Comparison of ENCODE assay signal across 8 mouse cellular contexts in the genomic region with DNA sequence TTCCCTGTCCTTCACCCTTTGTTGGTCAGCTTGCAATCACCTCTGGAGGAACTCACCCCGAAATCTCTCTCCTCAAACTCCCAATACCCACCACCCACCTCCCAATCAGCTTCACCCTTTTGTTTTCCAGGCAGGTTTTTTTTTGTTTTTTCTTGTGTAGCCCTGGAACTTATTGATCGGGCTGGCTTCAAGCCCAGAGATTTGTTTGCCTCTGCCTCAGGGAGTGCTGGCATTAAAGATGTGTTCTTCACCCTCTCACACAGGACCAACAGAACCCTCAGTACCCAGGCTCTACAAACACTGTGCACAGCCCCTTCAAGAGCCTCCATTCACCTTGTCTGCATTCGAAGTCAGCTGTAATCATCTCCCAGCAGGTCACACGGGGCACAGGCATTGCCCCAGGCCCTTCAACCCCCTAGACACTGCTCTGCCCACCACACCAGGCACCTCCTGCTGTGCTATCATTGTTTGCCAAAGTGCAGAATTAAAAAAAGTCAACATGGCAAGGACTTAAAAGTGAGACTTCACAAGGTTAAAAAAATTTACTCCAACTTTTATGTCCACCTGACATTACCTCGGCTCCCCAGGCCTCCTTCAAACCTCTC. TPM values are rescaled to one million over a fixed set of nuclear protein-coding genes. Genes with fewer than 3 reads are reported as not detected.
A peak's percentile ranks its signal among the peaks of the same experiment; 100 is the strongest.
DNase-seq lines count a peak whose midpoint lies in the region; ATAC-seq and TF ChIP-seq lines count a peak whose summit lies in the region.

No protein-coding gene starts in this region.

- no peak for ATAC-seq in forebrain, embryonic 15.5 days (replicated peaks)
- no peak for ATAC-seq in liver, embryonic 13.5 days (ENCODE audit: low read depth)

- TF ChIP-seq EP300 in CH12.LX (IDR thresholded peaks at IDR 0.05; ENCODE audit: low read length) = no peak

- peak; percentile 2; the same call in 1 of the 2 replicates for TF ChIP-seq POLR2A in CH12.LX (IDR thresholded peaks at IDR 0.05; ENCODE audit: low read depth, low read length)

- H3K27ac ChIP-seq in CH12.LX (ENCODE audit: insufficient read depth, low read depth) = peak overlapping the region; percentile 26; the same call in 1 of the 2 replicates
- H3K27ac ChIP-seq in forebrain, embryonic 15.5 days (replicated peaks) = peak overlapping the region; percentile 3; the same call in 1 of the 2 replicates
- H3K27ac ChIP-seq in liver, embryonic 13.5 days = peak overlapping the region; percentile 92

- H3K4me2 ChIP-seq in CH12.LX (ENCODE audit: insufficient read depth, low read depth, poor library complexity, severe bottlenecking) = peak overlapping the region; percentile 63
- peak overlapping the region; percentile 74 for H3K4me2 ChIP-seq in forebrain, embryonic 15.5 days (replicated peaks)
- H3K4me2 ChIP-seq in liver, embryonic 13.5 days = peak overlapping the region; percentile 96

- peaks cover 29% of the 10 kb centered on the region for H3K79me2 ChIP-seq in CH12.LX (replicated peaks; ENCODE audit: control insufficient read depth, extremely low read depth, insufficient read depth, poor library complexity, severe bottlenecking)

- in situ Hi-C loops in CH12.LX (cut with MboI; ENCODE audit: low pct_ligation_motif_present, low pct_unique_long_range_greater_than_20kb, low sequenced_read_pairs) = no loop called here

- peaks cover 10 to 41% of the 10 kb centered on the region in 2 experiments for H3K4me1 ChIP-seq in CH12.LX (ENCODE audit: control insufficient read depth in 1 of 2, insufficient read depth in 2 of 2)
- H3K4me1 ChIP-seq in forebrain, embryonic 15.5 days = peaks cover 67% of the 10 kb centered on the region
- peaks cover 74% of the 10 kb centered on the region for H3K4me1 ChIP-seq in liver, embryonic 13.5 days (replicated peaks)

- H3K9me3 ChIP-seq in CH12.LX (replicated peaks; ENCODE audit: low read length) = no peaks in the 10 kb centered on the region
- no peaks in the 10 kb centered on the region for H3K9me3 ChIP-seq in forebrain, embryonic 15.5 days
- no peaks in the 10 kb centered on the region for H3K9me3 ChIP-seq in liver, embryonic 13.5 days (replicated peaks)

- no peak for TF ChIP-seq CTCF in CH12.LX (conservative IDR thresholded peaks at IDR 0.05 in 1 of 2, IDR thresholded peaks at IDR 0.05 in 1 of 2; ENCODE audit: low read depth in 2 of 2, low read length in 2 of 2)

- peak overlapping the region; percentile 53 for H3K9ac ChIP-seq in CH12.LX (ENCODE audit: insufficient read depth, low read depth)
- H3K9ac ChIP-seq in forebrain, embryonic 15.5 days (replicated peaks) = peak overlapping the region; percentile 87
- peak overlapping the region; percentile 97 for H3K9ac ChIP-seq in liver, embryonic 13.5 days

- H3K27me3 ChIP-seq in CH12.LX (replicated peaks) = no peaks in the 10 kb centered on the region
- no peaks in the 10 kb centered on the region for H3K27me3 ChIP-seq in forebrain, embryonic 15.5 days
- no peaks in the 10 kb centered on the region for H3K27me3 ChIP-seq in liver, embryonic 13.5 days

- WGBS in forebrain, embryonic 15.5 days = 21% methylated on average over 5 of the region's 5 CpGs
- whole genome bisulfite sequencing in liver, embryonic 13.5 days (ENCODE audit: insufficient replicate concordance) = 16% methylated on average over 5 of the region's 5 CpGs

- peak; percentile 73 for DNase-seq in heart, adult 11 months
- DNase-seq in heart, adult 9 months (ENCODE audit: low spot score in 2 of 2) = no peak
- DNase-seq in CH12.LX (ENCODE audit: extremely low read depth) = no peak
- DNase-seq in liver, embryonic 13.5 days = no peak
- DNase-seq in frontal cortex, postnatal 25 days (ENCODE audit: low spot score in 2 of 2) = no peak
- DNase-seq in right cerebral cortex, adult 18-20 months = no peak
- no peak for DNase-seq in ovary, postnatal 10 days (ENCODE audit: low spot score)

- TF ChIP-seq RAD21 in CH12.LX (IDR thresholded peaks at IDR 0.05; ENCODE audit: low read depth, low read length) = no peak

- peaks cover 54 to 67% of the 10 kb centered on the region in 2 experiments for H3K36me3 ChIP-seq in CH12.LX (replicated peaks in 1 of 2; ENCODE audit: control insufficient read depth in 1 of 2, insufficient read depth in 1 of 2, low read length in 1 of 2)
- peaks cover 25% of the 10 kb centered on the region for H3K36me3 ChIP-seq in forebrain, embryonic 15.5 days
- peaks cover 63% of the 10 kb centered on the region for H3K36me3 ChIP-seq in liver, embryonic 13.5 days

- dilution Hi-C loops in CH12.LX (cut with MboI; ENCODE audit: extremely low pct_ligation_motif_present, extremely low pct_unique_long_range_greater_than_20kb, low sequenced_read_pairs) = no loop called here

- peak overlapping the region; percentile 61 to 96 (median 91) for H3K4me3 ChIP-seq in CH12.LX (replicated peaks in 1 of 3; ENCODE audit: low read depth in 2 of 3, low read length in 2 of 3, poor library complexity in 1 of 3)
- peak overlapping the region; percentile 56 for H3K4me3 ChIP-seq in forebrain, embryonic 15.5 days
- H3K4me3 ChIP-seq in liver, embryonic 13.5 days (replicated peaks) = peak overlapping the region; percentile 97

TF ChIP-seq in CH12.LX, 34 proteins besides CTCF, POLR2A, EP300 and RAD21:
- TF ChIP-seq MEF2A (IDR thresholded peaks at IDR 0.05; ENCODE audit: borderline replicate concordance, low read depth, low read length) (no peak), MAZ (IDR thresholded peaks at IDR 0.05; ENCODE audit: low read depth, low read length) (no peak), SIN3A (IDR thresholded peaks at IDR 0.05; ENCODE audit: low read length) (no peak), HCFC1 (IDR thresholded peaks at IDR 0.05; ENCODE audit: low read depth, low read length) (no peak), IRF4 (IDR thresholded peaks at IDR 0.05; ENCODE audit: low read depth, low read length) (no peak), MXI1 (IDR thresholded peaks at IDR 0.05; ENCODE audit: low read depth, low read length) (no peak), TBP (conservative IDR thresholded peaks at IDR 0.05; ENCODE audit: low read depth, low read length) (no peak)

RNA-seq across cellular contexts. Expression of gene Vps52, which starts 1.5 kb away (rescaled TPM):
- total RNA-seq in CH12.LX (2012; rRNA removed) = 38.2 and 39.9 TPM in 2 replicates
- total RNA-seq in CH12.LX (2014; rRNA removed) = 34.3 and 40.6 TPM in 2 replicates
- 73.6 and 76.1 TPM in 2 replicates for polyA plus RNA-seq in CH12.LX (2012; ENCODE audit: insufficient read length, low read depth)
- polyA plus RNA-seq in forebrain, embryonic 15.5 days (2015; fragmentation: Nextera tagmentation; extraction: Ambion mirVana) = 75.8 and 79.7 TPM in 2 replicates
- polyA plus RNA-seq in liver, embryonic 13.5 days (2015; fragmentation: Nextera tagmentation; extraction: Ambion mirVana) = 27.7 and 30.1 TPM in 2 replicates

RNA-seq across cellular contexts. Expression of gene Rps18, which starts 1.7 kb away (rescaled TPM):
- total RNA-seq in CH12.LX (2012; rRNA removed) (302 and 359 TPM in 2 replicates), CH12.LX (2014; rRNA removed) (205 and 246 TPM in 2 replicates)
- 913 and 991 TPM in 2 replicates for polyA plus RNA-seq in CH12.LX (2012; ENCODE audit: insufficient read length, low read depth)
- 864 and 971 TPM in 2 replicates for polyA plus RNA-seq in forebrain, embryonic 15.5 days (2015; fragmentation: Nextera tagmentation; extraction: Ambion mirVana)
- 1,343 and 1,499 TPM in 2 replicates for polyA plus RNA-seq in liver, embryonic 13.5 days (2015; fragmentation: Nextera tagmentation; extraction: Ambion mirVana)

RNA-seq across cellular contexts. Expression of gene B3galt4, which starts 2.8 kb away (rescaled TPM):
- total RNA-seq in CH12.LX (2012; rRNA removed) (3.7 and 4.5 TPM in 2 replicates), CH12.LX (2014; rRNA removed) (4.2 and 5.2 TPM in 2 replicates)
- polyA plus RNA-seq in CH12.LX (2012; ENCODE audit: insufficient read length, low read depth) = 4.6 and 6.2 TPM in 2 replicates
- 10.1 and 10.4 TPM in 2 replicates for polyA plus RNA-seq in forebrain, embryonic 15.5 days (2015; fragmentation: Nextera tagmentation; extraction: Ambion mirVana)
- polyA plus RNA-seq in liver, embryonic 13.5 days (2015; fragmentation: Nextera tagmentation; extraction: Ambion mirVana) = 2.3 and 2.5 TPM in 2 replicates

RNA-seq across cellular contexts. Expression of gene Wdr46, which starts 13.6 kb away (rescaled TPM):
- total RNA-seq in CH12.LX (2012; rRNA removed) (49.7 and 64.5 TPM in 2 replicates), CH12.LX (2014; rRNA removed) (36.8 and 39.8 TPM in 2 replicates)
- 69.4 and 72.4 TPM in 2 replicates for polyA plus RNA-seq in CH12.LX (2012; ENCODE audit: insufficient read length, low read depth)
- polyA plus RNA-seq in forebrain, embryonic 15.5 days (2015; fragmentation: Nextera tagmentation; extraction: Ambion mirVana) = 31.0 and 33.4 TPM in 2 replicates
- 30.1 and 34.9 TPM in 2 replicates for polyA plus RNA-seq in liver, embryonic 13.5 days (2015; fragmentation: Nextera tagmentation; extraction: Ambion mirVana)

RNA-seq across cellular contexts. Expression of gene Pfdn6, which starts 13.9 kb away (rescaled TPM):
- total RNA-seq in CH12.LX (2012; rRNA removed) (140 and 157 TPM in 2 replicates), CH12.LX (2014; rRNA removed) (92.3 and 109 TPM in 2 replicates)
- 109 and 149 TPM in 2 replicates for polyA plus RNA-seq in CH12.LX (2012; ENCODE audit: insufficient read length, low read depth)
- polyA plus RNA-seq in forebrain, embryonic 15.5 days (2015; fragmentation: Nextera tagmentation; extraction: Ambion mirVana) = 198 and 212 TPM in 2 replicates
- polyA plus RNA-seq in liver, embryonic 13.5 days (2015; fragmentation: Nextera tagmentation; extraction: Ambion mirVana) = 153 and 157 TPM in 2 replicates

Comparison
In these comparisons a context has a peak if more than half of its experiments do, and no peak if none do; other contexts are left out.
1. H3K27ac ChIP-seq: peak in every context shown above with its lines; median percentile 92 in liver, embryonic 13.5 days; 26 in CH12.LX; 3 in forebrain, embryonic 15.5 days.